Mouse (Mus musculus) myocyte (in vitro differentiated cells): Measurements from ENCODE around the gene Sult6b2. TPM values are rescaled to one million over a fixed set of nuclear protein-coding genes. Genes with fewer than 3 reads are reported as not detected.

Experiments
- H3K27me3 ChIP-seq: one replicate; pipeline ENCODE4 v1.6.1; 2011; ENCODE audit not compliant: control insufficient read depth, insufficient read depth, insufficient read length
- H3K36me3 ChIP-seq: one replicate; pipeline ENCODE4 v1.6.1; 2011; ENCODE audit not compliant: control insufficient read depth, insufficient read depth
- H3K4me2 ChIP-seq: one replicate; pipeline ENCODE4 v1.6.1; 2011; ENCODE audit warnings: low read depth, control low read depth
- H3K4me3 ChIP-seq: one replicate; pipeline ENCODE4 v1.5.1; 2011; ENCODE audit warnings: mild to moderate bottlenecking, control low read depth, moderate library complexity
- H3K79me2 ChIP-seq: one replicate; pipeline ENCODE4 v1.6.1; 2011; ENCODE audit not compliant: control insufficient read depth, insufficient read depth
- H3ac ChIP-seq: one replicate; pipeline ENCODE4 v1.6.1; 2011; ENCODE audit not compliant: control insufficient read depth, insufficient read length
- CEBPB ChIP-seq: IDR thresholded peaks from 2 replicates; pipeline ENCODE4 v1.6.1; 2011; ENCODE audit warnings: mild to moderate bottlenecking, moderate library complexity; ENCODE audit not compliant: poor library complexity, insufficient read depth, severe bottlenecking
- E2F4 ChIP-seq: IDR thresholded peaks from one replicate; pipeline ENCODE4 v1.6.1; 2011; ENCODE audit warnings: mild to moderate bottlenecking, control low read depth, moderate library complexity; ENCODE audit not compliant: insufficient read depth
- MAX ChIP-seq: IDR thresholded peaks from one replicate; pipeline ENCODE4 v1.6.1; 2011; ENCODE audit warnings: low read depth, mild to moderate bottlenecking, control low read depth
- MYOD1 ChIP-seq, 3 experiments: IDR thresholded peaks; one replicate each; pipeline ENCODE4 v1.6.1; 2011; ENCODE audit warnings: control low read depth in 2 of 3, low read depth in 2 of 3, mild to moderate bottlenecking in 2 of 3, moderate library complexity in 1 of 3; ENCODE audit not compliant: insufficient read length in 2 of 3, control insufficient read depth in 1 of 3
- MYOG ChIP-seq, 3 experiments: IDR thresholded peaks; one replicate each; pipeline ENCODE4 v1.6.1; 2011; ENCODE audit warnings: control low read depth in 2 of 3, low read depth in 2 of 3, mild to moderate bottlenecking in 2 of 3; ENCODE audit not compliant: insufficient read length in 2 of 3, control insufficient read depth in 1 of 3, insufficient read depth in 1 of 3
- POLR2A ChIP-seq: IDR thresholded peaks from one replicate; pipeline ENCODE4 v1.6.1; 2011; ENCODE audit warnings: low read depth, mild to moderate bottlenecking, control low read depth, moderate library complexity; ENCODE audit not compliant: insufficient read length
- POLR2AphosphoS2 ChIP-seq: IDR thresholded peaks from one replicate; pipeline ENCODE4 v1.6.1; 2011; ENCODE audit warnings: low read depth, control low read depth; ENCODE audit not compliant: insufficient read length
- REST ChIP-seq: IDR thresholded peaks from one replicate; pipeline ENCODE4 v1.6.1; 2011; ENCODE audit warnings: mild to moderate bottlenecking, control low read depth, moderate library complexity; ENCODE audit not compliant: insufficient read depth, insufficient read length
- SRF ChIP-seq: IDR thresholded peaks from one replicate; pipeline ENCODE4 v1.6.1; 2011; ENCODE audit warnings: low read depth; ENCODE audit not compliant: control insufficient read depth, insufficient read length
- TCF12 ChIP-seq: IDR thresholded peaks from one replicate; pipeline ENCODE4 v1.6.1; 2011; ENCODE audit warnings: mild to moderate bottlenecking, control low read depth; ENCODE audit not compliant: poor library complexity, insufficient read depth, severe bottlenecking
- TCF3 ChIP-seq: IDR thresholded peaks from one replicate; pipeline ENCODE4 v1.6.1; 2011; ENCODE audit warnings: low read depth, control low read depth; ENCODE audit not compliant: insufficient read length
- USF1 ChIP-seq: IDR thresholded peaks from one replicate; pipeline ENCODE4 v1.6.1; 2011; ENCODE audit warnings: low read depth, mild to moderate bottlenecking, control low read depth, moderate library complexity
- polyA plus RNA-seq: library from polyadenylated mRNA; unstranded; fragments of >200 nt; fragmentation: generic; extraction: Trizol; gene quantifications from one replicate; pipeline ENCODE4 v1.2.1, GENCODE M21; 2012; ENCODE audit warnings: missing spikeins

Gene Sult6b2
- polyA plus RNA-seq, 1 experiment = not detected

DNA sequence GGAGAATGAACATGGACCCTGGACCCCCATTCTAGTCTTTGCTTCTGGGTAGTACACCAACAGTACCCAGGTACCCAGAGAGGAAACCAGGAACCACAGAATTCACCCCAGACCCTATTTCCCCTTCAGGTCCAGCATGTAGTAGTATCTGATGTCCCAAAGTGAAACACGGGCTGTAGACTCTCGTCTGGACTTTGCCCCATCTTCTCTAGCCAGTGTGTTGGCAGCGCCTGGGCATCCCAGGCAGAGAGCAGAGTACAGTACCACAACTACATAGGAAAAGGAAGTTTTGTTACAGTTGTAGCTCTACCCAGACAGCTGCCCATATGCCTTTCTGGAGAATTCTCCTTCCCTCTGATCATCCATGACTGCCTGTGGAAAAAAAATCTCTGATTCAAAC, 25.9 kb upstream of the Sult6b2 start:
- TF ChIP-seq MYOD1 (IDR thresholded peaks at IDR 0.05; ENCODE audit: control insufficient read depth in 1 of 3, insufficient read length in 2 of 3, low read depth in 2 of 3) (no peak), USF1 (no peak), E2F4 (no peak), SRF (no peak), REST (no peak), TCF12 (no peak), TCF3 (no peak), POLR2AphosphoS2 (no peak), CEBPB (no peak), MAX (no peak), POLR2A (no peak), MYOG (IDR thresholded peaks at IDR 0.05; ENCODE audit: control insufficient read depth in 1 of 3, insufficient read depth in 1 of 3, insufficient read length in 2 of 3, low read depth in 2 of 3) (no peak)

DNA sequence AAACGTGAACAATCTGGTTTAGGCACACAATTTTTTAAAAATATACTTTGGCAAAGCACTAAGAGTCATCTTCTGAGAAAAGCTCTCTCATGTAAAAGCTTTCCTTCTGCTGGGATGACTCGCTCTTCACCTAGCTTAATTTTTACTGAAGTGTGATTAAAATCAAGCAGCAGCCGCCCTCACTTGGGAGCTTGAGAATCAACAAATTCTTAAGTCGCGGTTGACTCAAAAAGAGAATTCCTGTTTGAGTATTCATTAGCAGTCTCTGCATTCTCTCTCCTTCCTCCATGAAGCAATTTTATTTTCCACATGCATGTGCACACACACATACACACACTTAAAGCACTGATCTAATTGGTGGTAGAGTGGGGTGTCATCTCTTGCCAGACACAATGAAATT, 21.1 kb upstream of the Sult6b2 start:
- H3K4me3 ChIP-seq = no peak overlapping the region
- H3K79me2 ChIP-seq = no peaks in the 10 kb centered on the region
- TF ChIP-seq REST = no peak
- TF ChIP-seq POLR2A = no peak
- no peak for TF ChIP-seq POLR2AphosphoS2
- no peak for TF ChIP-seq MYOD1 (IDR thresholded peaks at IDR 0.05; ENCODE audit: control insufficient read depth in 1 of 3, insufficient read length in 2 of 3, low read depth in 2 of 3)
- TF ChIP-seq TCF3 = no peak
- no peak for TF ChIP-seq E2F4
- TF ChIP-seq MYOG (IDR thresholded peaks at IDR 0.05; ENCODE audit: control insufficient read depth in 1 of 3, insufficient read depth in 1 of 3, insufficient read length in 2 of 3, low read depth in 2 of 3) = no peak
- TF ChIP-seq TCF12 = no peak
- TF ChIP-seq CEBPB = no peak
- TF ChIP-seq USF1 = no peak
- no peak for TF ChIP-seq MAX
- no peak for TF ChIP-seq SRF
- H3K27me3 ChIP-seq = no peaks in the 10 kb centered on the region
- H3ac ChIP-seq = no peak overlapping the region
- no peaks in the 10 kb centered on the region for H3K36me3 ChIP-seq
- no peak overlapping the region for H3K4me2 ChIP-seq

More for the DNA sequence above, 25.9 kb upstream of the Sult6b2 start:
- H3K36me3 ChIP-seq = no peaks in the 10 kb centered on the region
- H3K27me3 ChIP-seq = no peaks in the 10 kb centered on the region
- no peak overlapping the region for H3K4me3 ChIP-seq
- no peak overlapping the region for H3ac ChIP-seq
- H3K79me2 ChIP-seq = no peaks in the 10 kb centered on the region
- H3K4me2 ChIP-seq = no peak overlapping the region

DNA sequence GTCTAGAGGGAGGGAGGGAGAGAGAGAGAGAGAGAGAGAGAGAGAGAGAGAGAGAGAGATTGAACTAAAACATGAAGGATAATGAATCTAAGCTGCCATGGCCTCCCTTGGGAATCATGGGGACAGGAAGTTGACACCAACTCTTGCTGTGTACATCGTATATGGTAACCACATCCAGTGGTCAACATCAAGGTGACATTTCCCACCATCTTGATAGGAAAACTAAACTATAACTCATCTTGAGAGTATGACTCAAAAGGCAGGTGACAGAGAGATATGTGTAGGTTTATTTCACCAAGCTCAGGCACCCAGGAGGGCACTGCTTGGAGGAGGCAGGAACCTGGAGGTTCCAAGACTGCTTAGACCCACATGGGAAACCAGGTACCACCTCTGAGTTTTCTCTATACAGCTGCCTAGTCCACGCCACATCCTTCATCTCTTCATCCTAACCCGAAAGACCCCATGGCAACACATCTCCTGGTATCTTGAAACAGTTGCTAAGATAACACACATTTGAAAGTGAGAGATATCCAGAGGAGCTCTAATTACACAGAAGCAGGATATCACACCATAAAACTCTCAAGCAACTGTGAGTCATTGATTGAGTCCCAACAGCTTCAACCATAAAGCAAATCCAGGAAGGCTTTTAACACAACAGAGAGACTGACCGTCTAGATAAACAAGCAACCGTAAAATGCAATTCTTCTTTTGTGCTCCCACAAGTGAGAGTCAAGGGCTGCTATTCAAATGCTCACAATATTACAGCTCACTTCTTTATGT, 18.9 kb upstream of the Sult6b2 start:
- TF ChIP-seq SRF (no peak), TCF3 (no peak), REST (no peak), POLR2AphosphoS2 (no peak), TCF12 (no peak), MYOD1 (IDR thresholded peaks at IDR 0.05; ENCODE audit: control insufficient read depth in 1 of 3, insufficient read length in 2 of 3, low read depth in 2 of 3) (no peak), MYOG (IDR thresholded peaks at IDR 0.05; ENCODE audit: control insufficient read depth in 1 of 3, insufficient read depth in 1 of 3, insufficient read length in 2 of 3, low read depth in 2 of 3) (no peak)
- Histone ChIP-seq H3K4me2 (no peak overlapping the region), H3ac (no peak overlapping the region), H3K36me3 (no peaks in the 10 kb centered on the region), H3K27me3 (no peaks in the 10 kb centered on the region), H3K79me2 (no peaks in the 10 kb centered on the region), H3K4me3 (no peak overlapping the region)

DNA sequence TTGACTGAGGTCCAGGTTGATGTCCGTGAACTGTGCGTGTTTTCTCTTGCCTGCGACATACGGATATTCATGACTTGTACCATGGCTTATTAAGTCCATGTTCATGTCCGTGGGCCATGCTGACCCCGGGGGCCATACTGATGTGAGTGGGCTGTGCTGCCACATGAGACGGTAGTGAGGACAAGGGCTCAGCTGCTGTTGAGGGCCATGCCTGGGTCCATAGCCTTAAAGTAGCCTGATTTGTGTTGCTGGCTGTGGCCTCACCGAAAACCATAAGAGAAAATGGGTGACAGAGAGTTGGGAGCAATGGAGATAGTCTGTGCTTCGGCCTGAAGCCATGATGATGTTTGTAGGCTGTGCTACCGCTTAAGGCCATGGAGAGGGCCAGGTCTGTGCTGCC, 14.0 kb upstream of the Sult6b2 start:
- Histone ChIP-seq H3K79me2 (no peaks in the 10 kb centered on the region), H3K4me2 (no peak overlapping the region), H3ac (no peak overlapping the region), H3K36me3 (no peaks in the 10 kb centered on the region), H3K4me3 (no peak overlapping the region), H3K27me3 (no peaks in the 10 kb centered on the region)
- TF ChIP-seq E2F4 = no peak
- TF ChIP-seq POLR2A = no peak
- no peak for TF ChIP-seq USF1
- no peak for TF ChIP-seq REST
- no peak for TF ChIP-seq TCF3
- no peak for TF ChIP-seq CEBPB
- no peak for TF ChIP-seq TCF12
- no peak for TF ChIP-seq SRF
- no peak for TF ChIP-seq MYOG (IDR thresholded peaks at IDR 0.05; ENCODE audit: control insufficient read depth in 1 of 3, insufficient read depth in 1 of 3, insufficient read length in 2 of 3, low read depth in 2 of 3)
- TF ChIP-seq MYOD1 (IDR thresholded peaks at IDR 0.05; ENCODE audit: control insufficient read depth in 1 of 3, insufficient read length in 2 of 3, low read depth in 2 of 3) = no peak
- no peak for TF ChIP-seq MAX
- TF ChIP-seq POLR2AphosphoS2 = no peak

DNA sequence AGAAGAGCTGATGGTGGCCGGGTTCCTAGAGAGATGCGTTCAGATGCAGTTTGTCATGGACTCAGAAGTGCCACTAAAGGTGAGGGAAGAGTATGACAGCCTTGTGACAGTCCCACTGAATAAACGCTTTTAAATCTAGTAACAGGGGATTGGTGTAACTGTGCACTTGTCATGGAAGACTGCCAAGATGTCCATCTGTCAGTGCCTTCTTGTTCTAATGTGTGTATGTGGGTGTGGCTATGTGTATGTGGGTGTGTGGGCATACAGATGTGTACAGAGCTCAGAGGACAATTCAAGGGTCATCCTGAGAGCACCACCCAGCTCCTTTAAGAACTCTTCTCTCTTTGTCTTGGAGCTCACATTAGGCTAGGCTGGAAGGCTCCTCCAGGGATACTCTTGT, 11.2 kb upstream of the Sult6b2 start:
- H3K4me2 ChIP-seq = no peak overlapping the region
- no peak overlapping the region for H3ac ChIP-seq
- no peaks in the 10 kb centered on the region for H3K79me2 ChIP-seq
- no peaks in the 10 kb centered on the region for H3K36me3 ChIP-seq
- no peak for TF ChIP-seq REST
- no peaks in the 10 kb centered on the region for H3K27me3 ChIP-seq
- no peak overlapping the region for H3K4me3 ChIP-seq
